Mouse (Mus musculus) layer of hippocampus, adult 2 months (tissue): ENCODE measurements at regions not wholly inside any gene's neighbourhood (a gene's known extent, or its start where the extent isn't known, plus 50 kb on each side); places are given as distances from the start of the nearest gene placed in this dataset.

Experiments
- DNase-seq, 2 experiments: peaks; one replicate each; pipeline ENCODE4 v3.0.0; 2022; ENCODE audit warnings: low spot score in 2 of 2
- H3K27ac ChIP-seq: fragments of 200-600 bp; 2 replicates; pipeline ENCODE4 v1.8.1; 2022
- H3K4me3 ChIP-seq: fragments of 200-600 bp; 2 replicates; pipeline ENCODE4 v1.8.1; 2022; ENCODE audit warnings: mild to moderate bottlenecking
- CTCF ChIP-seq: fragments of 200-600 bp; conservative IDR thresholded peaks from 2 replicates; pipeline ENCODE4 v1.8.1; 2022; ENCODE audit warnings: antibody characterized with exemption, mild to moderate bottlenecking, moderate library complexity

GRCm38 (mm10) chrX:99415701-99416100 lies 55.4 kb downstream of the Pja1 start:
- DNase-seq = no peak
- no peak for TF ChIP-seq CTCF
- Histone ChIP-seq H3K4me3 (no peak overlapping the region), H3K27ac (no peak overlapping the region)

GRCm38 (mm10) chrX:99410942-99411341 lies 60.1 kb downstream of the Pja1 start:
- no peak for DNase-seq
- TF ChIP-seq CTCF = no peak
- Histone ChIP-seq H3K27ac (no peak overlapping the region), H3K4me3 (no peak overlapping the region)

- Histone ChIP-seq H3K4me3 (no peak overlapping the region), H3K27ac (no peak overlapping the region)
- no peak for TF ChIP-seq CTCF
- DNase-seq = no peak
Measured at GRCm38 (mm10) chrX:99409858-99410257, 61.2 kb downstream of the Pja1 start.

DNA sequence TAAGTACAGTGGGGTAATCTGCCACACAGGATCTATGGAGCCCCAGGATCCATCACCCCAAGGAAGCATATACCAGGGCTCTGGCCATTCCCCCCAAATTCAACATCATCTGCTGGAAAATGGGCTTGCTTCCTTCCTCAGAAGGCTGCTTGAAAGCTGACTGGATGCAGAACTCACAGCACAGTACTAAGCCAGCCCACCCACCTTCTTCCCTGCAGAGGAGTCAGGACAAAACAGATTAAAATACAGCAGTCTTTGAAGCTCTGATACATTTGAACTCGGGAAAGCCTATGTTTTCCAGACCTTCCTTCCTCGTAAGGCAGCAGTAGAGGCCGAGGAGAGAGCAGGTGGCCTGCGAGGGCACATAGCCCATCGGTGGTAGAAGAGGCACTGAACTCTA lies 61.7 kb downstream of the Pja1 start:
- no peak for DNase-seq
- no peak overlapping the region for H3K4me3 ChIP-seq
- no peak for TF ChIP-seq CTCF
- no peak overlapping the region for H3K27ac ChIP-seq

GRCm38 (mm10) chrX:99408804-99409203 lies 62.3 kb downstream of the Pja1 start:
- Histone ChIP-seq H3K4me3 (no peak overlapping the region), H3K27ac (no peak overlapping the region)
- TF ChIP-seq CTCF = no peak
- DNase-seq = no peak

DNA sequence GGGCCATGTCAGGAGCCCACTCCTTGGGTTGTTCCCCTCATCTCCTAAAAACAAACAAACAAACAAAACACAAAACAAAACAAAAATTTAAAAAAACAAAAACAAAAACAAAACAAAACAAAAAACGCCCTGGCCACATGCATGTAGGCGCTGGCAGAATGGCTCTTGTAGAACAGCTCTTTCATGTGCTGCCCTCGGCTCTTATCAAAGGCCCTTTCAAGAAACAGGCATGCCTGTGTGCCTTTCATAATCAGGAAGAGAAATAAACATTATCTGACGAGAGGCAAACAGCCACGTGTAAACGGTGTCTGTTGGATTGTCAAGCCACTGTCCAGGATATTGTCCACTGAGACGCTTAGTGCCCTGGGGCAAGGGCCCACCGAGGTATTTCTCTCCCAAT lies 65.2 kb downstream of the Pja1 start:
- Histone ChIP-seq H3K27ac (no peak overlapping the region), H3K4me3 (no peak overlapping the region)
- no peak for TF ChIP-seq CTCF
- DNase-seq = no peak

GRCm38 (mm10) chrX:99403521-99404149 lies 67.4 kb downstream of the Pja1 start:
- no peak for DNase-seq
- Histone ChIP-seq H3K4me3 (no peak overlapping the region), H3K27ac (no peak overlapping the region)
- TF ChIP-seq CTCF = no peak

GRCm38 (mm10) chrX:99402841-99403520 lies 68.1 kb downstream of the Pja1 start:
- Histone ChIP-seq H3K4me3 (no peak overlapping the region), H3K27ac (no peak overlapping the region)
- peak; percentile 77 for TF ChIP-seq CTCF
- peak; percentile 8 to 14 for DNase-seq

DNA sequence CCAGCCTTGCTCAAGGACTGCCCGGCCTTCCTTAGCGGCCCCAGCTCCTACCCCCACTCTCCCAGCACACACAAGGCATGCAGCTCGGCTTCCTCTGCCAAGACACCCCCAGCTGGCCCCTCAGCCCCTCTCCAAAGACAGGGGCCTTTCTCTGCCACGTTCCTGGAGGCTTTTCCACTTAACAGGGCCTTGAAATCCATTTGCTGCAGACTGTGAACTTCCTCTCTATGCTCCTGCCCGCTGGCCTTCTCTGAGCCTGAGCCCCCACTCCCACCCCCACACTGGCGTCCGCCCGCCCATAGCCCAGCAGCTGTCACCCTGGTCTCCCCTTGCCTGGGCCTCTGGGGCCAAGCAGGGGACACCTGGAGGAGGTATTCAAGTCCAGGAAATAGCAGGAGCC lies 73.7 kb downstream of the Pja1 start:
- H3K27ac ChIP-seq = no peak overlapping the region
- TF ChIP-seq CTCF = no peak
- DNase-seq = no peak
- H3K4me3 ChIP-seq = no peak overlapping the region

DNA sequence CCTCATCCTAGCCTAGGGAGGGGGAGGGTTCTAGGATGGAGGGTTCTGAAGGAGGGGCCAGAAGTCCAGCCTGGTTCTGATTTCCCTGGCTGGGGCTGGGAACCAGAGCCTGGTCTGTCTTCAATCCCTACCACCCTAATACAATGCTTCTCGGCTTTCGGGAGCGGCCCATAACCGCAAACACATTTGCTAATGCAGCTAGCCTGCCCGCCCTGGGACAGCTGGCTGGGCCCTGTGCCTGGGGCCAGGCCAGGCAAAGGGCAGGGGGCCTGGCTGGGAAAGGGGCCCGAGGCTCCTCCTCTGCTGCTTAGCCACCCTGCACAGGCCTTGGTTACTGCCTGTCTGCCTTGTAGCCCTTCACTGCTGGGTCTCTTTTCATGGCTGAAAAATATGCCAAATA lies 74.9 kb downstream of the Pja1 start:
- no peak overlapping the region for H3K27ac ChIP-seq
- DNase-seq = no peak
- no peak for TF ChIP-seq CTCF
- H3K4me3 ChIP-seq = no peak overlapping the region

GRCm38 (mm10) chrX:99395067-99395466 lies 76.0 kb downstream of the Pja1 start:
- no peak for TF ChIP-seq CTCF
- no peak overlapping the region for H3K4me3 ChIP-seq
- DNase-seq = no peak
- H3K27ac ChIP-seq = no peak overlapping the region

- no peak overlapping the region for H3K27ac ChIP-seq
- TF ChIP-seq CTCF = no peak
- H3K4me3 ChIP-seq = no peak overlapping the region
- no peak for DNase-seq
Measured at GRCm38 (mm10) chrX:99391628-99392027, 79.4 kb downstream of the Pja1 start.

GRCm38 (mm10) chrX:99390462-99390838 lies 80.6 kb downstream of the Pja1 start:
- TF ChIP-seq CTCF = no peak
- DNase-seq = no peak
- Histone ChIP-seq H3K27ac (no peak overlapping the region), H3K4me3 (no peak overlapping the region)

DNA sequence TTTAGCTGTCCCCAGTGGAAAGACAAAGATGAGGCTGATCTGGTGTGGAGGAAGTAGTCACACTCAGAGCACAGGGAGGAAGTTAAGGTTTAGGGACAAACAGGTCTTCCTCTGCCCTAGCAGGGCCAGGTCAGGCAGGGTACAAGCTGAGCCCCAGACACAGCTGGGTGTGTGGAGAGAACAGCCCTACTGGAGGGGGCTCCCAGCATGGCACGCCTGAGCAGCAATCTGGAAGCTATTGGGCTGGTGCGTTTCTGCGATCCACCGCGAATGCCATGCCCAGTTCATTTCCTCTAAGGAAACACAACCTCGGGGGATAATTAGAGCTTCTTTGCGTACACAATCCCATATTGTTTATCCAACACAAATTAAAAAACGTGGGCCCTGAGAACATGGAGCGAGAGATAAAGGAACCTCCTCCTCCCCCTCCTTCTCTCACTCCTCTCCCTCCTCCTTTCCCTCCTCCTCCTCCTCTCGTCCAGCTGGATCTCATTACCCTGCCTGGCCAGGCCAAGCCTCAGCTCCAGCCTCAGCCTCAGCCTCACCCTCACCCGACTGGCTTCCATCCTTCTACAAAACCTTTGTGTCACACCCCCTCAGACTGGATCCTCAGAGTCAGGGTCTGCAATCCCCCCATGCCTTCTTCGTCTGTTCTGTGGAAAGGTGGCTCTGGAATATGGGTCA lies 81.2 kb downstream of the Pja1 start:
- no peak for DNase-seq
- H3K27ac ChIP-seq = no peak overlapping the region
- no peak for TF ChIP-seq CTCF
- no peak overlapping the region for H3K4me3 ChIP-seq
